Mouse (Mus musculus): ENCODE measurements around the gene Ttc23.

Gene Ttc23

DNA sequence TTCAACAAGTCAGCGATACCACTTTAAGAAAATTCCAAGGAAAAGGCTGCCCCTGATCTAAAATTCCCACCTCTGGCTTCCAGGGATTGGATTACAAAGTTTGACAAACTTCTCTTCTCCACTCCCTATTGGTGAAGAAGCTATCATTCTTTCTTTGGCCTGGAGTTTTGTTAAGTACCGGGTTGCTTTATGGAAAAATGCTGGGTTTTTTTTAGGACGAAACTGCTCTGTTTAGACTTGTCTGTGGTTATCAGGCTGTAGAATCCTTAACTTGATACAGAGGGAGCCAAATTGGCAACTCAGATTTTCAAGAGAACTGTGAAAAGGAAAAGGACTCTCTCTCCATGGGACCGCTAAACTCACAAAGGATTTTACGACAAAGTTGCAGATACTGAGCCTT lies at the start of gene Ttc23:
TSS of gene Ttc23 (plus strand) at position 134 of the 400 bp plus-strand sequence.
- no peak for DNase-seq

DNA sequence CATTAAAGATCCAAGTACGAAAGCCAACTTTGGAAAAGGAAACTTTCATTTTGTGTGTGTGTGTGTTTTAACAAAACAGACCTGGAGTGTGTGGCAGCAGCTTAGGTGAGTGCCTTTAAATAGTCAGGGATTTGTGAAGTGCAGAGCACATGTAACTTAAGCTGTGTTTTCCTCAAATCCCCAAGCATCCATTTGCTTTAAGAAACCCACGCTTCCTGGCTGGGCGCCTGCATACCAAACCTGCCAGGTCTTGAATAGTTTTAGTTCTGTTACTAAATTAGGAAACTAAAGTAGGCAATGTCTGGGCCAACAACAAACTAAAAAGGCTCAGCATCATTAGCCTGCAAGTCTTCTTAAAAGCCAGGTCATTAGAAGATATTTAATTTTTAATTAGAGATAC lies 49.2 kb upstream of the Ttc23 start:
- DNase-seq, result peak; percentile 63

DNA sequence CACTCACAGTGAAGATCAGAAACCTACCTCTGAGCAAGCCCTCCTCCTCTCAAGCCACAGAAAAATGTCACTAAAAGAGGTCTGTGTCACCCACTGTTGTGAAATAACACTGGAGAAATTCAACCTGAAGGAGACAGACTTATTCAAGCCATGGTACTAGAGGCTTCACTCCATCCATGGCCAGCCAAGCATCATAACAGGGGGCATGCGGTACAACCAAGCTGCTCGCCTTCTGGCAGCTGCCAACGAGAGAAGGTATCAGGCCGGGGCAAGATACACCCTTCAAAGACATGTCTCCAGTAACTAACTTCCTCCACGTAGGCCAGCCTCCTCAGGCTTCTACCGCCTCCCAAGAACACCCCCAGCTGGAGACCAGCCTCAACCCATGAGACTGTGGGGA lies 42.1 kb upstream of the Ttc23 start:
- no peak for DNase-seq

DNA sequence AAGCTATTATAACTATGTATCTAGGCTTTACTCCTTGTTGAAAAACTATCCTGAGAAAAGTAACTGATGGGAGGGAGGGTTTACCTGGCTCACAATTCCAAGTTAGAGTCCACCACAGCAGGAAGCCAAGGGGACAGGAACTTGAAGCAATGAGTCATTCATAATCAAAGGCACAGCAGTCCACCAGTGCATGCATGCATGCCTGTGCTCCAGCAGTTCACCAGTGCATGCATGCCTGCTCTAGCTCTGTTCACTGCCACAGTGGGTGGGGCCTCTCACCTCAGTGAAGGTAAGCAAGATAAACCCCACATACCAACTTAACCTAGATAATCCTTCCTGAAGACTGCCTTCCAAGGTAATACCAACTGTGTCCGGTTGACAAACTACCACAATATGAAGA lies 41.0 kb upstream of the Ttc23 start:
- DNase-seq, result no peak

DNA sequence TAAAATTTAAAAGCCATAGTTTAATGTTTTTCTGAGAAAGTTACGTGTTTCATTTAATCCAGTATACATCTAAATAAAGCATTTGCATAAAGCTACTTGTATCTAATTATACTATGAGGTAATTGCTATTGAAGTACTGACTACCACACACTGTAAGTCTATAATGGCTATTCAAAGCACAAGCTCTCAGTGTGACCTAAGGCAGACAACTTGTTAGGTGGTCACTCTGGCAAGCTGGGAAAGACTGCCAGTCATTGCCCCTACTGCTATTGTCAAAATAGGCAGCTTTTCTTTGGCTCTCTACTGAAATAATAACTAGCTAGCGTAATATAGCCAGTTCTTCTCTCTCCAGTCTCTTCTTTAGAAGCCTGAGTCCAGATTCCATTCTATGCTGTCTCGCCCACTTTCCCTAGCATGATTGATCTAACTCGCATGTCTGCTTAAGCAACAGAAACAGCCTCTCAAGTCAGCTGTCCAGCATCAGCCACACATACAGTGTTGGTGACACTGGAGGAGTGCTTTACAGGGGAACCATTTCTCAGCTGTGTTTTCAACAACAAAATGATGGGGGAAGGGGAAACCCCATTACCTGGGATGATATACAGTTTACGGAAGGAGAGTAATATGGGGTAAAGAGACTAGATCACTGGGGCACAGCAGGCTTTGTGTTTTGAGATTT lies 39.4 kb upstream of the Ttc23 start:
- DNase-seq, result no peak

DNA sequence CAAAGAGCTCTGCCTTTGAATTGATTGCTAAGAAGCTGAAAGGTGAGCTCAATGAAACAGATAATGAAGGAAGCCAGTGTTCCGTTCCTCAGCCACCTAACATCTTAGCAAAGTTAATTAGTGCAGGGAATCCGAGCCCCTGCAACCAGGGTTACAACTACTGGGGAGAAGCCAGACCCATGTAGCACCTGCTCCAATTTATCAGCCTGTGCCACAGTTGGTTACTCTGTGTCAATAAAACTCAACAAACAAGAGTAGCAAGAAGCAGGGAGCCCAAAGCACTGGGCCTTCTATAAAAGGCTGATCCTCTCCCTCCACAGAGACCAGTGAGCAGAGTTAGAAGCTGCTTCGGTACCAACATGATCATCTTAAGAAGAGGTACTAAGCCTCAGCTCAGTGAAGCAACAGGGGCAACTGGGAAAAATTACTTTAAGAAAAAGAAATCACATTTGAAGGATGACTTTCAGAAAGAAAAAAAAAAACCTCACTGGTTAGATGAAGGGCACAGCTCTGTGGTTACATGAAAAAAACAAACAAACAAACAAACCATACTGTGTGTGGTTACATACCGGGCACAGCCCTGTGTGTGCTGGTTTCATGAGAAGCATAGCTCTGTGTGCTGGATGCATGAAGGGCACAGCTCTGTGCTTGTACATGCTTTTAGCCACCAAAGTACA lies 38.7 kb upstream of the Ttc23 start:
- no peak for DNase-seq

DNA sequence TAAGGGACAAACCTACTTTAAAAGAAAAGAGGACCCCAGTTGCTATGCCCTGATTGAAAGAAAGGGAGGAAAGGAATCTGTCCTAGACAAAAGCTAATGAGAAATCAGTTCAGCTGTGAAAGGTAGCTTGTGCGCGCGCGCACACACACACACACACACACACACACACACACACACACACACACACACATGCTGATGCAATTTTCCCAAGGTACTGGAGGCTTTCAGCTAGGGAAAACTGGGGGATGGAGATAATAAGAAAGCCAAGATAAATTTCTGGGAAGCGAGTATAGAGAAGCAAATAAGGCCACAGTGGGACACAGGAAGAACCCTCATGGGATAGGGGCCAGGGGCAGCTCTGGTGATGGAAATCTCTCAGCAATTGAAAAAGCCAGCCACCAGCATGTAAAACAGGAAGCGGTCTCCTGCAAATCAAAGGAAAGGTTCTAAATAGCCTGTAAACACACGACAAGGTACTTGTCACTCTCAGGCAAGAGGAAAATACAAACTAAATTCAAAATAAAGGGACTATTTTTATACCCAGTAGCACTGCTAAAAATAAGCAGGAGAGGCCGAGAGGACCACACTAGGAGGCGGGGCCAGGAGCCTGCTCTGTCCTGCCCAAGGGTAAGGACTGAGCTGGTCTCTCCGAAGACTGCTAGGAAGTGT lies 33.3 kb upstream of the Ttc23 start:
- peak; percentile 49 for DNase-seq

DNA sequence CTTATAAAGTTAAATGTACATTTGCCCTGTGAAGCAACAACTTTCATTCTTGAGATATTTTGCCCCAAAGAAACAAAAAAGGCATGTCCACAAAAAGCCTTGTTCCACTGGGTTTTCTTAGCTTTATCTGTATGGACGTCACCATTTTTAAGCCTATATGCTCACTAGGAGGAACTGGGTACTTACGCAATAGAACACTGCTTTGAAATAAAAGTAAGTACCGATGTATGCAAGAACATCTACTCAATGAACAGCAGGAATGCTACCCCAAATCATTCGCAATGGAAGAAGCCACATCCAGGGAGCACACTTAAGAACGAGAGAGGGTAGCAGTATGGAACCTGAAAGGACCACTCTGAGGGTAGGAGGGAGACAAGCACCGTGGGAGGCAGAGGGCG lies 32.7 kb upstream of the Ttc23 start:
- no peak for DNase-seq

DNA sequence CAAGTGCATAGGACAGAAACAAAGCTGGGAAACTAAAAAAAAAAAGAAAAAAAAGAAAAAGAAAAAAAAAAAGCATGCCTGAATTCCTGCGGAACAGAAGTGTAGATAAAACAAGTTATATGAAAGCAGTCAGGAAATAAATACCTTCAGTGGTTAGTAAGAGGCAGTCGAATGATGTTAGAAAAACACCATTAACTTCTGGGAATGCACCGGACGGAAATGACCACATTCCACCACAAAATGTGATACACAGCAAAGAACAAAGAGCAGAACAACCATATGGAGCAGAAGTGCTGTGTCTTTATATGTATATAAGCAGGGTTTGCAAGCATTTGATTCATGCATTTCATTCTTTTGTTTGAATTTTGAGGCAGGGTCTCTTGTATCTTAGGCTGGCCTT lies 30.3 kb upstream of the Ttc23 start:
- DNase-seq, result no peak

DNA sequence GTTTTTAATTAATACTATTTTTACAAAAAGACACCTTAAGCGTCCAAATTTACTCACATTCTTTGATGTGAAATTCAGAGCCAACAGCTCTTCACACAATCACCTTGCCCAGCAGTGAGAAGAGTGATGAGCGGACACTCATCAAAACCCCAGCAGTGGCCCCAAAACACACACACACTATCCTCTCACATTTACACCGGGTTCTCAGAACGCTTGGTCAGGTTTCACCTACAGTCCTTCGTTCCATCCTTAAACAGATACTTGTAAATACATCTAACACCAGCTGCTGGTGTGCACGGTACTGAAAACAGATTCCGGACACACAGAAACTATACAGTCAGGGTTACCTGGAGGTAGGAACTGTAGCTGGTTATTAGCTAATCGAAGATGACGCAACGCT lies 29.6 kb upstream of the Ttc23 start:
- no peak for DNase-seq

DNA sequence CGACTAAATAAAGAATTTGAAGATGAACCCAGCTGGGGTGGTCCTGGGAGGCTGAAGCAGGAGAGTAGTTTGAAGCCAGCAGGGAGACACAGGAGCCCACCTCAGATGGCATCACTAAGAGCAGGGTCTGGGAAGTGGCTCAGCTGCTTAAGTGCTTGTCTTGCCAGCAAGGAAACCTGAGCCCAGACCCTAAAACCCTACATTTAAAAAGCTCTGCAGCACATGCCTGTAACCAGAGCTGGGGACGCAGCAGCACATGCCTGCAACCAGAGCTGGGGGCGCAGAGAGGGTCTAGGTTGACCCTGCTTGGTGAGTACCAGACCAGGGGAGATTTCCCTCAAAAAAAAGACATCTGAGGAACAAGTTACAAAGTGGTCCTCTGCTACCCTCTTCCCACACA lies 28.9 kb upstream of the Ttc23 start:
- no peak for DNase-seq

DNA sequence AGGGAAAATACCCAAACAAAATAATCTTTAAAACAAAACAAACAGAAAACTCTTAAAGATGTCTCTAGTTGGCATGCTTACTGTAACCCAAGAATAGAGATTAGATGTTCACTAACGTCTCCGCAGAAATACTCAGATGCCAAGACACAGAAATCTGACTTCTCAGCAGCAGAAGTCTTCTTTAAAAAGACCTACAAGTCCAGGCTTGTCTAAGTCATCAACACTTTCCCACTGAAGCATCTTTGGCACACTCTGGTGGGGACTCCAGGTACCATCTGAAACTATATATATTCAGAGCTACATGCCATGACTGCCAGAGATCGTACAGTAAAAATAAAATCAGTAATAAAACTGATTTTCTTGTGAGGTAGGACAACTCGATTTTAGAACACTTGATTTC lies 27.4 kb upstream of the Ttc23 start:
- DNase-seq, result no peak

DNA sequence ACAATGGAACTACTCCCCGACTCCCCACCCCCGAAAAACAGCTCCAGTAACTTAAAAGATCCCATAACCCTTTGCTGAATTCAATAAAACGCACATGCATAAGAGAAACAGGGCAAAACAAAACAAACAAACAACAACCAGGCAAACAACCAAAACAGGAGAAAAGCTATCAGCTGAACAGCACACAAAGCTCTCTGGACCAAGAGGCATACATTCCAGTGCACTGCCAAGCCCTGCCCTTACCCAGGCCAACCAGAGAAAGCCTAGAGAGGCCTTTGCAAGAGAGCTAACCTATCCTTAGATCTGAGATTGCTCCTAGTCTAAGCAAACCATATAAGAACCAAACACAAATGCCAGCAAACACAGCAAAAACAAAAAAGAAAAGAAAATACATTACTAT lies 25.1 kb upstream of the Ttc23 start:
- no peak for DNase-seq

DNA sequence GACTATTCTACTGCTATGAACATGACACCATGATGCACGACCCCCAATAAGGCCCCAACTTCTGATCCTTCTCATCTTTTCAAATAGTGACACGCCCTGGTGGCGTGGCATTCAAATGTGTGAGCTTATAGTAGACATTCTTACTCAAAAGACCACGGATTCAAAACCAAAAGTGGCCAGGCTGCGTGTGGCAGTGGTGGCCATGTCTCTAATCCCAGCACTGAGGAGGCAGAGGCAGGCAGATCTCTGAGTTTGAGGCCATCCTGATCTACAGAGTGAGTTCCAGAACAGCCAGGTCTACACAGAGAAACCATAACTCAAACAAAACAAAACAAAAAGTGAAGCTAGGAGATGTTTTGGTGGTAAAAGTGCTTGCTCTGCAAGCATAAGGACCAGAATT lies 20.5 kb upstream of the Ttc23 start:
- no peak for DNase-seq

DNA sequence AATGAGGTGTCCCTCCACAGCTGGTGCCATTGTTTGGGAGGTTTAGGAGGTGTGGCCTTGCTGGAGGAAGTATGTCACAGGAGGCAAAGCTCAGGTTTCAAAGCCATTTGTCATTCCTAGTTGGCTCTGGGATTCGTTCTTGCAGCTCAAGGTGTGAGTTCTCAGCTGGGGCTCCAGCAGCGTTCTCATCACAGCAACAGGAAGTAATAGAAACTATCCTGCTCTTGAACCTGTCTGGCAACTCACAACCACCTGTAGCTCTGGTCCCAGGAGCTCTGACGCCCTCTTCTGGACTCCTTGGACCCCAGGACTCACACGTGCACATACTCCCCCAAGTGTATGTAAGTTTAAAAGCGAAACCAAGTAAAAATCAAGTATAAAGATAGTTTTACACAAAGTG lies 17.5 kb upstream of the Ttc23 start:
- DNase-seq, result no peak

DNA sequence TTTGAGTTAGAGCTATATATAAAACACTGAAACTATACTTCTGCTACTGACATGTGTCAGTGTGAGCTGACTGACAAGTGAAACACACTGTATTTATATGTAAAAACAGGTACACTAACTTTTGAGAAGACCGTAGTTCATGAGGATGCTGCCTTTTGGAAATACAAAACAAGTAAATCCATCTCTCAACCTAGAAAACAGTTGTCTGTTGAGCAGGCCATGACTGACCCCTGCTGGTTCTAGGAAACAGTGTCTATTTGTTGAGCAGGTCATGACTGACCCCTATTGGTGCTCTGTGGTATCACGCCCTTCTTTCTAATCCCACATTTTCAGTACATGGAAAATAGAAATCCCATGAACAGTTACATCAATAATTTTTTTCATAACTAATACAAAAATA lies 16.4 kb upstream of the Ttc23 start:
- DNase-seq, result peak; percentile 88

DNA sequence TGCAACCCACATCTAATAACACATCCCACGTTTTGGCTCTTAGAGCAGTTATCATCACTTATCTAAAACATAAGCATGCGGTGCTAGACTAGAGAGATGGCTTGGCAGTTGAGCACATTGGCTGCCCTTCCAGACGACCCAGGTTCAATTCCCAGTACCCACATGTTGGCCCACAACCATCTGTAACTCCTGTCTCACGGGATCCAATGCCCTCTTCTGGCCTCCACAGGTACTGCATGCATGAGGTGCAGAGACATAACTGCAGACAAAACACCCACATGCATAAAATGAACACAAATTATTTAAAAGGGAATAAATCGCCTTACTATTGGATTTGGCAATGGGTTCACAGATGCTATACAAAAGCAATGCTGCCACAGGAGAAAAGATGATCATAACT lies 14.8 kb upstream of the Ttc23 start:
- DNase-seq, result no peak

DNA sequence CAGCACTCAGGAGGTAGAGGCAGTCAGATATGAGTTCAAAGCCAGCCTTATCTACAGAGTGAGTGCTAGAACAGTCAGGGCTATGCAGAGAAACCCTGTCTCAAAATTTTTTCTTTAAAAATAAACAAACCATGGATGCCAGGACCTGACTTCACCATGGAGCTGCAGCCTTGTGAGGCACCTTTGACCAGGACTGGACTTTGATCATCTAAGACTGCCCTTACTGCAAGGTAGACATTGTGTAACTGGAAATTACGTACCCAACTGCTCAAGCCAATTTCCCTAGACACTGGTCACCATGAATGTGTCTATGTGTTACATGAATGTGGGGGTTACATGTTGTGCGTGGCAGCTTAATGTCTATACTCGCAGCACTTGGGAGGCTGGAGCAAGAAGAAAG lies 13.0 kb upstream of the Ttc23 start:
- no peak for DNase-seq

DNA sequence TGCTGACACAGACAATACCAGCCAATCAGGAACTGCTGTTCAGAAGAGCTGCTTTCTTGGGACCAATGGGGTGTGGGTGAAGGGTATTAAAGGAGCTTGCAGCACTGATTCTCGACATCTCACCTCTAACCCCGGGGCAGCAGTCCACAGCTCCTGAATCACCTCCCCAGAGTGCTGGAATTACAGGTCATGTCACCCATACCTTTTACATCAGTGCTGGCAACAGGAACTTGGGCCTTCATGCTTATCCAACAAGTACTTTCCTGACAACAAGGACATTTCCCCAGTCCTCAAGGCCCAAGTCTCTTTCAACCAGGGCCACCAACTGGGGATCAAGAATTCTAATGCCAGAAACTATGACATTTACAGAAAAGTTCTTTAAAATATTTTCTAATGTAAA lies 11.0 kb upstream of the Ttc23 start:
- DNase-seq, result peak; percentile 3

DNA sequence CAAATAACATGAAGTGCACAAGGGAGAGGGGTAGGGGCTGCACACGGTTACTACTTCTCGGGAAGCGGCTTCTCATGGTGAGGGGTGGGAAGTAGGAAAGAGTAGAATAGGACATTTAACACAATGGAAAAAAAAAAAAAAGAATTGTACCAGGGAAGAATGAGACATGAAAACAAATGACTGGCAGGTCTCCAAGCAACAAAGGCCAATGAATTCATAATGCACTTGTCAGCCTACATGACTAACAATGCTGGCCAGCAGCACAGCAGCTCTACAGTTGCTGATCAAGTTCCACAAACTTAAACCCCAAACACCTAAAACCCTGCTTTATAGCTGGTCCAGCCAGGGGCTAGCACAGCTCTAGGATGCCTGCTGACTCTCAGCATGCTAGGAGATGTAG lies 8.2 kb upstream of the Ttc23 start:
- DNase-seq, result no peak

DNA sequence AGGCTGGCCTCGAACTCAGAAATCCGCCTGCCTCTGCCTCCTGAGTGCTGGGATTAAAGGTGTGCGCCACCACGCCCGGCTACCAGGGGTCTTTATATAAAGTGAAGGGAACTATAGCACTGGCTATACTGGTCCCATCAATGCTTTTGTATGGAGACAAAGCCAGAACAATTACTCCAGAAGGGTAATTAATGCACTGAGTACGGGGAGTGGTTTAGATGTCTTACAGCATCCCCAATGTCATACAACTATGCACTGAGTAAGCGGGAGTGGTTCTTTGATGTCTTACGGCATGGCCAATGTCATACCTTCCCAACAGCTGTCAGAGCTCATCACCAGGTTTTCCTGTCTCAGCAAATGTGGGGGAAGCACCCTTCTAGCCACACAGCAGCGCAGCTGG lies 4.3 kb upstream of the Ttc23 start:
- DNase-seq, result no peak

DNA sequence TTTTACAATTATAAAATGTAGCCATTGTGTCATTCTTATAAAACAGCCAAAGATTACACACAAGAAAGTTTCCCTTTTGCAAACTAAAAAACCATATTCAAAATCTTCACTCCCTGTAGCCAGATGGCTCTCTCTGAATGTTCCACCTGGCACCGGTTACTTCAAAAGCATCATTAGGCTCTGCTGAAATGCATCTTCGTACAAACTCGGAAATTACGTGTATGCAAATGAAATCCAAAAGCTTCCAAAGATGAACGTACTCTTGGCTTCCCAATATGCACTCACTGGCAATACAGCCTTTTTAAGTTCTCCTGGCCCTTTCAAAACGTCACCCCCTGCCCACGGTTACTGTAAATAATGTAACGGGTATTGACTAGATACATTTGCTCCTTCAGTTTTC lies 2.9 kb upstream of the Ttc23 start:
- DNase-seq, result no peak

DNA sequence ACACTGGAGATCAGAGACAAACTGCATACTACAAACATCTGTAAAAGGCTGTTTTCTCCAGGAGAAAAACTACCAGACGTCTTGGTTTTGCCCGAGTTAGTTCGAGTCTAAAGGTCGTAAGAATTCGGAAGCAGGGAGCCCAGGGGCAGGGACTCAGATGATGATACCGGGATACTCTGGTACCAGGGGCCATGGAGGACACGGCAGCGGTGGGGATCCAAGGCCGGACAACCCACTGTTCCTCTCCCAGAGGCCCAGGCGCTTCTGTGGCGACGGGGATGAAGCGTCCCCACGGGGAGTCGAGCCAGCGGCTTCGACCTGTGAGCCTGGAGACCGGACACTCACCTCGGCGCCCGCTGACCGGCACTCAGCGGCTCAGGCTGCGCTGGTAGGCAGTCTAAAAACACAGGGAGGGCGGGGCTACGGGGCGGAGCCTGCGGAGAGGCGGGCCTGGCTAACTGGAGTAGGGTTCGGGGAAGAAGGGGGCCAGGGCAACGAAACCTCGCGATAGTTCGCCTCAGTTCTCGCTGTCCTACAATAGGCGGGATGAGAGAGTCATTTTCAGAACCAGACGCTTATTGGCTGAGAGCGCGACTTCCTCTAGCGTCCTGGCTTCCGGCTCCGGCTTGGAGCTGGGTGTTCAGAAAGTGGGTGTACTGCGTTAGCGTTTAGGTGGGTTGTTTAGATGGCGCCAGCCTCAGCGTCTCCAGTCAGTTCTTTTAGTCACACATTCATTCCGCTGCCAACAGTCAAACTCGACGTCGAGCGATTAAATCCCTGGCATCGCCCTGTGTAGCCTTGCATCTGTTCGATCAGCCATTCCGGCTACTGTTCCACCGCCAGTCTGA lies 2.2 kb upstream of the Ttc23 start, which contains the start of gene Lrrc28:
TSS of gene Lrrc28 (minus strand) at position 436 of the 848 bp plus-strand sequence.
- peak; percentile 100 for DNase-seq

DNA sequence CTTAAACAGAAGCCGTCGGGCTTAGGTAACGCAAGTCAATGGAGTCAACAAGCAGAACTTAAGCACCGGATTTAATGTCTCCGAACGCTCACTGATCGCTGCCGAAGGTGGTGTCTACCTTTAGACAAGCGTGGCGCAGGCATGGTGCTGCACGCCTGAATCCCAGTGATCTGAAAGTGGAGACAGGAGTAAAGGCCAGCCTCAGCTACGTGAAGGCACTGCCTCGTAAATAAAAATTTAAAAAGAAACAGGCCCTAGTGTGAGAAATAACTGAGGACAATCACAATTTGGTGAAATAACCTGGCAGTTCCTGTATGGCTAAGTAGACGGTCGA lies 1.6 kb upstream of the Ttc23 start:
- no peak for DNase-seq

Measured in kidney, postnatal 10 days (tissue).